Mouse (Mus musculus) liver, postnatal 0 days (tissue): ENCODE data around the gene Fa2h.

Experiments used
- CTCF ChIP-seq: sonication (generic); IDR thresholded peaks from 2 replicates; pipeline ENCODE4 v1.5.1; 2016; ENCODE audit warnings: antibody characterized with exemption, low read depth
- EP300 ChIP-seq: IDR thresholded peaks from 2 replicates; pipeline ENCODE4 v1.6.1; 2016; ENCODE audit warnings: antibody characterized with exemption, low read depth, mild to moderate bottlenecking

- TF ChIP-seq CTCF = peak; percentile 65
- TF ChIP-seq EP300 = 0 out of 2 replicates have a peak, but pooled peaks have one; percentile 3
These were observed 92.8 kb downstream of the Fa2h start for GRCm38 (mm10) chr8:111300597-111301546.
